Mouse (Mus musculus) G1E (cell line): Measurements from ENCODE around the gene Prph. TPM values are rescaled to one million over a fixed set of nuclear protein-coding genes. Genes with fewer than 3 reads are reported as not detected.

ENCODE experiments used
- ATAC-seq: 2 replicates; pipeline ENCODE4 v1.8.0; 2016; ENCODE audit warnings: mild to moderate bottlenecking; ENCODE audit not compliant: insufficient number of reproducible peaks, poor library complexity, low FRiP score, severe bottlenecking; ENCODE audit errors: extremely low read depth
- DNase-seq: peaks from one replicate; pipeline ENCODE4 v3.0.0; 2012; ENCODE audit warnings: low spot score
- H3K27me3 ChIP-seq: 2 replicates; pipeline ENCODE4 v1.6.1; 2012; ENCODE audit warnings: mild to moderate bottlenecking, low read length, inconsistent platforms; ENCODE audit not compliant: insufficient read depth
- H3K36me3 ChIP-seq: replicated peaks from 2 replicates; pipeline ENCODE3; 2012; ENCODE audit warnings: mild to moderate bottlenecking, inconsistent platforms
- H3K4me1 ChIP-seq: 2 replicates; pipeline ENCODE4 v1.6.1; 2012; ENCODE audit warnings: low read depth, low read length, inconsistent platforms, mixed read lengths; ENCODE audit not compliant: insufficient read depth
- H3K4me3 ChIP-seq: 2 replicates; pipeline ENCODE4 v1.5.1; 2012; ENCODE audit warnings: low read depth, mild to moderate bottlenecking, inconsistent platforms, low read length, moderate library complexity, mixed read lengths
- H3K9me3 ChIP-seq: replicated peaks from 2 replicates; pipeline ENCODE4 v1.6.1; 2012; ENCODE audit warnings: inconsistent platforms
- CTCF ChIP-seq: IDR thresholded peaks from 2 replicates; pipeline ENCODE4 v1.5.1; 2012; ENCODE audit warnings: low read depth, low read length, inconsistent platforms, mixed read lengths
- GATA1 ChIP-seq: IDR thresholded peaks from 2 replicates; pipeline ENCODE4 v1.6.1; 2012; ENCODE audit warnings: borderline replicate concordance, low read length, inconsistent platforms, mixed read lengths
- GATA2 ChIP-seq: IDR thresholded peaks from 2 replicates; pipeline ENCODE4 v1.6.1; 2012; ENCODE audit warnings: low read depth, low read length, inconsistent platforms, borderline replicate concordance
- POLR2AphosphoS5 ChIP-seq: IDR thresholded peaks from 2 replicates; pipeline ENCODE4 v1.6.1; 2012; ENCODE audit warnings: low read depth, low read length, inconsistent platforms; ENCODE audit not compliant: insufficient replicate concordance
- TAL1 ChIP-seq: conservative IDR thresholded peaks from 2 replicates; pipeline ENCODE4 v1.6.1; 2012; ENCODE audit warnings: low read depth, low read length, inconsistent platforms, mixed read lengths
- polyA plus RNA-seq: library from polyadenylated mRNA; stranded (reverse); fragments of >175 nt; gene quantifications from 2 replicates; pipeline ENCODE4 v1.2.3, GENCODE M21; 2012
- total RNA-seq, 2 experiments: library from RNA; stranded (forward) in 1 of 2; stranded (reverse) in 1 of 2; fragments of 200-1000 nt in 1 of 2; fragments of >200 nt in 1 of 2; fragmentation: Nextera tagmentation in 1 of 2; gene quantifications; 2 replicates each; pipeline ENCODE4 v1.2.3; 2014 to 2017

Gene Prph
- total and polyA plus RNA-seq, 3 experiments, result not detected

DNA sequence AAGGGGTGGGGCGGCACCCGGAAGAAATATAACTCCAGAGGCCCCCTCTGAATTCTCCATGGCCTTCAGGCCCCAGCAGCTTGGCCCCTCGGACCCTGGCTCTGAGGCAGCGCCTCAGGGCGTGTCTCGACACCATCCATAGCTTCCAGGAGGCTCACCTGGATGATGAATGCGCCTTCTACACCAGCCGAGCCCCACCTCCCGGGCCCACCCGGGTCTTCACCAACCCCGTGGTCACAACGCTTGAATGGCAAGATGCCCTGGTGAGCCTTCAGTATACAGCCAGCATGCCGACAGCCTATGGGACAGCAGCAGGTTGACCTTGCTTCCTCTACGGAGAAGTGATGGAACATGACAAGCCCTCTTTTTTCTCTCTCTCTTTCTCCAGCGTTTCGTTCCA, 27.9 kb downstream of the Prph start:
- H3K36me3 ChIP-seq, result peaks cover 62% of the 10 kb centered on the region
- DNase-seq, result no peak
- peaks cover 26% of the 10 kb centered on the region for H3K4me1 ChIP-seq
- H3K9me3 ChIP-seq, result peaks cover 3% of the 10 kb centered on the region
- H3K4me3 ChIP-seq, result no peak overlapping the region
- H3K27me3 ChIP-seq, result peaks cover 8% of the 10 kb centered on the region; the same call in 1 of the 2 replicates
- TF ChIP-seq GATA2, result no peak
- no peak for TF ChIP-seq CTCF
- TF ChIP-seq POLR2AphosphoS5, result no peak
- no peak for TF ChIP-seq TAL1
- TF ChIP-seq GATA1, result no peak
- ATAC-seq, result no peak

GRCm38 (mm10) chr15:99083258-99083657, 28.3 kb downstream of the Prph start:
- Histone ChIP-seq H3K4me1 (peaks cover 22% of the 10 kb centered on the region), H3K27me3 (peaks cover 12% of the 10 kb centered on the region; the same call in 1 of the 2 replicates), H3K36me3 (peaks cover 58% of the 10 kb centered on the region), H3K4me3 (no peak overlapping the region), H3K9me3 (peaks cover 3% of the 10 kb centered on the region)
- ATAC-seq (no peak), DNase-seq (peak; percentile 40)
- TF ChIP-seq GATA2 (no peak), GATA1 (no peak), POLR2AphosphoS5 (no peak), CTCF (no peak), TAL1 (no peak)

DNA sequence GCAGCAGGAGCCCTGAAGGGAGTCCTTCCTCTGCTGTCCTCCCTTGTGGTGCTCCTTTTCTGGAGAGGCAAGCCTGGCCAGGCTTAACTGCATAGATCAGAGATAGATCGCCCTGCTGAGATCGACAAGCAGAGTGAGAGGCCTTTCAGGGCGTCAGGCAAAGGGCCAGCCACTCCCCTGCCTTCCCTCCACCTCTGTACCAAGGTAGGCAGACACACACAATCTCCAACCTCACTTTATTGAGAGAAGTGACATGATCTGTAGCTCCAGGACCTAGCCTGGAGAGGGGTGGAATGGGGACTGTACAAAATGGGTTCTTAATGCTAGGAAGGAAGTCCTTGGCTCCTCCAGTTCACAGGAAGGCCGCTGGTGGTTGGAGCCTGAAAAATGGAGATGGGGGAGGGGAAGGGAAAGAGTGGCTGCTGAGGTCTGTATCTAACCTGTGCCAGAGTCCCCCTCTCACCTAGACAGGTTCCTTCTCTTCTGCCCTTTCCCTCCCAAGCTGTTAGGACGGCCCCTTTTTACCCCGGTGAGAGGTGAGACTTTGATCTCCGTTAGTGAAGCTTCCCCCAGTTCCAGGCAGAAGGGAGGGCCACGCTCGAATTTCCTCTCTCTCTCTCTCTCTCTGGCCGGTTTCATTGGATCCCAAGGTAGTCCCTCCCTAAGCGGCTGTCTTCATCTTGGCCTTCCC, 29.0 kb downstream of the Prph start:
- no peak for DNase-seq

GRCm38 (mm10) chr15:99084618-99085017, 29.6 kb downstream of the Prph start:
- Histone ChIP-seq H3K4me1 (peaks cover 15% of the 10 kb centered on the region), H3K9me3 (peaks cover 3% of the 10 kb centered on the region), H3K36me3 (peaks cover 46% of the 10 kb centered on the region), H3K4me3 (no peak overlapping the region), H3K27me3 (peaks cover 22% of the 10 kb centered on the region)
- no peak for ATAC-seq
- DNase-seq, result no peak
- TF ChIP-seq POLR2AphosphoS5 (no peak), CTCF (no peak), GATA1 (no peak), TAL1 (no peak), GATA2 (no peak)

More for the DNA sequence above, 29.0 kb downstream of the Prph start:
- Histone ChIP-seq H3K4me3 (no peak overlapping the region), H3K9me3 (peaks cover 3% of the 10 kb centered on the region), H3K36me3 (peaks cover 50% of the 10 kb centered on the region), H3K4me1 (peaks cover 15% of the 10 kb centered on the region), H3K27me3 (peaks cover 17% of the 10 kb centered on the region; the same call in 1 of the 2 replicates)
- no peak for TF ChIP-seq TAL1
- TF ChIP-seq CTCF, result no peak
- TF ChIP-seq POLR2AphosphoS5, result no peak
- TF ChIP-seq GATA2, result no peak
- TF ChIP-seq GATA1, result no peak
- no peak for ATAC-seq

- TF ChIP-seq GATA1 (no peak), TAL1 (no peak), POLR2AphosphoS5 (no peak), CTCF (no peak), GATA2 (no peak)
- Histone ChIP-seq H3K27me3 (peaks cover 34% of the 10 kb centered on the region), H3K9me3 (peaks cover 3% of the 10 kb centered on the region), H3K4me1 (peaks cover 11% of the 10 kb centered on the region), H3K36me3 (peaks cover 32% of the 10 kb centered on the region), H3K4me3 (no peak overlapping the region)
- DNase-seq (no peak), ATAC-seq (no peak)
Observed at GRCm38 (mm10) chr15:99085997-99086396, 31.0 kb downstream of the Prph start.

DNA sequence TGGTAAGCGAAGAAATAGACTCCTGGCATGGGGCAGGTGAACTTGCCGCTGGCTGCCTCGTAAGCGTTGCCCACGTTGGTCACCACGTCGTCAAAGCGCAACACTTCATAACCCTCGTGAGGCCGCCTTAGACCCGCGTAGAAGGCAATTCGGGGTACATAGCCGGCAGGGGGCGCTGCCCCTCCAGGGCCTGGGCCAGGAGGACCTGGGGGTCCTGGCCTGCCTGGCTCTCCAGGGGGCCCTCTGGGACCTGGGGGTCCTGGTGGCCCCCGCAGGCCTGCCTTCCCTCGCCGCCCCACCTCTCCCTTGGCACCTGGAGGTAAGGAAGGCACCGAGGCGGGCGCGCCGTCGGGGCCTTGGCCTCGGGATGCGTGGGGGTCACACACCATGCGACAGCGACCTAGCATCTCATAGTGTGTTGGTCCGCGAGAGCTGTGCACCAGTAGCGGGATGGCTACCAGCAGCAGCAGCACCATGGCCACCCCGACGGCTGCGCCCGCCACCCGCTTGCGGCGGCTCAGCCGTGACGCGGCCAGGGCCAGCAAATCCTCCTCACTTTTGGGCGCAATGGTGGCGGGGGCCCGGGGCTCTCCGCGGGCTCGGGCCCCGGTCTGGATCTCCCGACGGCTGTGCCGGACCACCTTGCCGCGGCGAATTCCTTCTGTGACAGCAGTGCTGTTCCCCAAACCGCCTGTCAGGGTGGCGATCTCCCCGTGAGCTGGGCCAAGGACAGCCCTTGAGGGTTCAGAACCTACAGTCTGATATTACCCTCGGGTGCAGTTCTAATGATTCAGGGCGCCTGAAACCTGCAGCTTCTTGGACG, 32.5 kb downstream of the Prph start, which contains the start of gene C1ql4:
TSS of gene C1ql4 (minus strand) at position 565 of the 823 bp plus-strand sequence.
- H3K4me1 ChIP-seq, result peaks cover 10% of the 10 kb centered on the region
- TF ChIP-seq GATA1 (no peak), CTCF (no peak), GATA2 (no peak), POLR2AphosphoS5 (no peak), TAL1 (no peak)
- peaks cover 18% of the 10 kb centered on the region for H3K36me3 ChIP-seq
- ATAC-seq (no peak), DNase-seq (no peak)
- peaks cover 38% of the 10 kb centered on the region for H3K27me3 ChIP-seq
- H3K4me3 ChIP-seq, result peak within 1 kb of the TSS; percentile 4; the same call in 1 of the 2 replicates
- peaks cover 3% of the 10 kb centered on the region for H3K9me3 ChIP-seq
